Mouse (Mus musculus) right cerebral cortex, postnatal 10 days (tissue): ENCODE data around the gene Ankrd50.

Source experiments
- DNase-seq, 2 experiments: peaks; one replicate each; pipeline ENCODE4 v3.0.0; 2021; ENCODE audit warnings: low spot score in 2 of 2

Ankrd50 gene

DNA sequence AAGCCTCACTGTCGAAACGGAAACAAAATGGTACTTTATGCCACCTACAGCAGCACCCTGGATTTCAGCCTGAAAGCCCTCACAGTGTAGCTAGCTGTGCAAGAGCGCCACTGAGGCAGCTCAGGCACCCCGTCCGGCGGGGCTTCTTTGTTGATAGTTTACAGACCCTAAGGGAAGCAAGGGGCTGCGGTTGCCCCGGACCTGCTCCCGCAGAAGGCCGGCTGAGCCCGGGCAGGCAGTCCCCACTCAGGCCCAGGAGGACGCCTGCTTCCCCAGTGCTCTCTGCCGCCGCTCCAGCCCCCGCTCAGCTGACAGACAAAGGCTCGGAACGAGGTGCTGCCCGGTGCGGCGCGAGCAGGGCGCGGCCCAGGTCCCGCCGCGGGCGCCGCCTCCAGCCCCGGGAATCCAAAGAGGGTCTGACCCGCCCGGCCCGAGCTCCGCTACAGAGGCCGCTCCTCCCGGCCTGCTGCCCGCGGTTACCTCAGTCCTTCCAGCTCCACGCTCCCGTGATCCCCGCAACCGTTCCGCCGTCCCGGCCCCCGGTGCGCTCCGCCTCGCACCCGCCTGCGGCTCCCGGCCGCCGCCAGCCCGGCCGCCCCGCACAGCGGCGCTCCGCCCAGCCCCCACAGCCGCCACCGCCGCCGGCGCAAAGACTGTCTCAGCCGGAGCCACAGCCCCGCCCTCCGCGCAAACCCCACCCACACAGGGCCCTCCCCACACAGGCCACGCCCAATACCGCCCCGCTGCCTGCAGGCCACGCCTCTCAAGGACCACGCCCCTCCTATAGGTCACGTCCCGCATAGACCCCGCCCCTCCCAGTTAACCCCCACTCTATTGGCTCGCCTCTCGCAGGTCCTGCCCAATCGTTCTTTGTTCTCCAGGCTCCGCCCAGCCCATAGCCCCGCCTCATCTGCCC lies at the start of gene Ankrd50:
Gene Ankrd50, minus strand, starts transcription at position 654 of the 916 bp plus-strand sequence.
- peak; percentile 99 for DNase-seq

DNA sequence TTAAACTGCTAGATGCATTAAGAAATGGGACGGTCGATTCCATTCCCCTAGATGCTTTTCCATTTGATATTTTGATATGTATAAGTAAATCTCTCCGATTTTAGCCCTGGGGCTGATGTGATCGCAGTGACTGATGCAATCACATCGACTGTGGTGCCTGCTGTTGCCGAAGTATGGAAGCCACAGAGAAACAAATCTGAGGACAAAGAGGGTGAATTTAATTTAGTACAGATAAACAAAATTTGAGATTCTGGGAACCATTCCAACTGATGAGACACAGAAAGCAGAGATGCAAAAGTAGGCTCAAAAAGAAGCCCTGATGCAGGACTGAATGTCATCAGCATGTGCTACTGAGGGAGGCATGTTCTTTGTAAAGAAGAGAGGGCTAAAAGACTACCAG lies 49.6 kb upstream of the Ankrd50 start:
- DNase-seq: no peak

DNA sequence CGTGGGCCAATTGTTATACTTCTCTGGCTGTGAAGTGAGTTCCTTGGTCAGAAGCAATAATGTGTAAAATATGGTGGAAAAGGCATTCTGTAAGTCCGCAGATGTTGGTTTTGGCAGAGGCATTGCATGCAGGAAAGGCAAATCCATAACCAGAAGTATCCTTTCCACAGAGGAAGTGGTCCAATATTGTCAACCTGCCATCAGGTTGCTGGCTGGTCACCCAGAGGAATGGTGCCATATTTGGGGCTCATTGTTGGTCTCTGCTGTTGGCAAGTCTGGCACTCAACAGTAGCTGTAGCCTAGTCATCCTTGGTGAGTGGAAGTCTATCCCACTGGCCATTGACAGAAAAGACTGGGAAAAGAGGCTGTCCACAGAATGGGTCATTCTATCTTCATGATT lies 35.8 kb upstream of the Ankrd50 start:
- DNase-seq: no peak

DNA sequence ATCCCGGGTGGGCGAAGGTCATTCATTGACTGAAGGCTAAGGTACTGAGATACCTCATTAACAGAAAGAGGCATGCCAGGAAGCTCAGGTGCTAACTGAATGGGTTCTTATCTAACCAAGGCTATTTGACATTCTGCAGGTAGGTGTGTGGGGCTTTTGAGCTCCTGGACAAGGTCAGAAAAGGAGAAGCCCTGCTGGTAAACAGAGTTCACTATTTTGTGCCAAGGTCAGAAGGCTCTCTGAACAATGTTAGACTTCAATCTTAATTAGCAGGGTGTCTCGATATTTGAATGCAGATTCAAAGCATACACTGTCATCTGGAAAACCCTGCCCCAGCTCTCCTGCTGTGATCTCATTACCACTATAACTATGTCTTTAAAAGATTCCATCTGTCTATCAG lies 35.3 kb upstream of the Ankrd50 start:
- no peak for DNase-seq

DNA sequence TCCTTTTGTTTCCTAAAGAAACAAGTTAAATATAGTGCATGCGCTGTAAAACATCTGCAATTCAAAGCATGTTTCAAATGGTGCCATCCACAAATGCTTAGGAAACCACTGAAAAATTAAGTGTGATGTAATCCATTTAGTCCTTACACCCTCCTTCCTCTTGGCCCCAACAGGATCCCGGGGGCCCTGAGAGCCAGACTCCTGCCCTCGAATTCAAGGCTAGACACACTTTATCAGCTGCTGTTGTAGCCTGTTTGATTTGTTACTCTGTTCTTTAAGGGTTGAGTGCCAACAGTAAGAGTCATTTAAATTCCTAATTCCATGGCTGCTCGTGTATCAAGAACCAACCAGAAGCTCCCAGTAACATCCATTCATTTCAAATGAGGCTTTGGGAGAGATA lies 19.0 kb upstream of the Ankrd50 start:
- DNase-seq: no peak

DNA sequence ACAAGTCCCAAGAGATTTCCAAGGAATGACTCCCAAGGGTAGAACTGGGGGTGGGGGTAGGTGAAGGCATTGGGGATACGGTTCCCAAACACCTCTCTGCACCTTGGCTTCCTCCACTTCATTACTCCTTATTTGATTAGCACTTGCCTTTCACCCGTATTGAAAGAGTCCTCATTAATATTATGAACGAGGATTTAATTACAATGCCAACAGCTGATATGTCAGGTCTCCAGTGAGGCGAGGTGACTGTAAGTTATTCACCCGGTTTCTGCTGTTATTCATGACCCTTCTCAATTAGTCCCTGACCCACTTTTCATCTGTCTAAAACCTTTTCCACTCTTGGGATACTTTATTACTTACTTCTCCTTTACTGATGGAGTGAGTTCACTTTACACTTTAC lies 17.5 kb upstream of the Ankrd50 start:
- no peak for DNase-seq

DNA sequence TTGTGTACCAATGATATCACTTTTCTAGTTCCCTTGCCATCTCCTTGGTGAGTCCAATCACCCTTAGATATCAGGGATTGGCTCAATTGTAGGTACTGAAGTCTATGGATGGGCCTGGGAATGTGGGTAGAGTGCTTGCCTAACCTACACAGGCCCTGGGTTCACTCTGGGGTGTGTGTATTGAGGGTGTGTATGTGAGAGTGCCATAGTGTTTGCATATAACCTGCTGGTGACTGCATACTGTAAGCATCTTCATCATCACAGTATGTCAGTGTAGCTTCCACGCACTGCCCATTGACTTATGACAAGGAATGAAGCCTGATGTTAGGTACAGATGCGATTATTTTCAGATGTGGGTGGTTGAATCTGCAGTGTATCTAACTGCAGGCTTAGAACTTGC lies 17.1 kb upstream of the Ankrd50 start:
- DNase-seq: no peak

DNA sequence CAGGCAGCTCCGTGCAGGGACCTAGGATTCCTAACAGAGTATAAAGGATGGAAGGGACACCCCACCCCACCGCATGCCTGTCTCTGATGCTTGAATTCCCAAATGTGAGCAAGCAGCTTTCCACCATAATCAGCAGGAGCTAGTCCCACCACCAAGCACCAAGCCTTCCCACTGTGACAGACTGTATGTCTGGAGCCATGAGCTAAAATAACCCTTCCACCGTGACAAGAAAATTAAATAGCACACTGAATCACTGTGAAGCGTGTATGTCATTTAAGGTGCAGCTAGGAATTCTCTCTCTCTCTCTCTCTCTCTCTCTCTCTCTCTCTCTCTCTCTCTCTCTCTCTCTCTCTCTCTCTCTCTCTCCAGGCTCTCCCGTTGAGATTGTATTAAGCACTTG lies 16.7 kb upstream of the Ankrd50 start:
- peak; percentile 31 to 35 for DNase-seq

DNA sequence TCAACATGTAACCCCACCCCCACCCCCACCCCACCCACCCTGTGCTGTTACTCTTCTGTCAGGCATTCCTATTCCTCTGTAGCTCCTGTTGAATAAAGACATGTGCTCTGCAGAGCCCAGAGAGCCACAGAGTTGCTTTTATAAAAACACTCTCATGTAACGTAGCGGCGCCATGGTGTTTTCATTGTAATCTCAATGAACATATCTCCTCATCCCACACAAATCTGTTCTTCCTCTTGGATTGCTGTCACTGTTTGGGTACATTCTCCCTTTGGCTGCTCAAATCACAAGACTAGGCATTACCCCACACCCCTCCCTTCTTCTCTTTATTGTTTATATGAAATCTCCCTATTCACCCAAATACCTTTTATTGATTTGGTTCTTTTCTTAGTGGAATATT lies 13.9 kb upstream of the Ankrd50 start:
- no peak for DNase-seq

DNA sequence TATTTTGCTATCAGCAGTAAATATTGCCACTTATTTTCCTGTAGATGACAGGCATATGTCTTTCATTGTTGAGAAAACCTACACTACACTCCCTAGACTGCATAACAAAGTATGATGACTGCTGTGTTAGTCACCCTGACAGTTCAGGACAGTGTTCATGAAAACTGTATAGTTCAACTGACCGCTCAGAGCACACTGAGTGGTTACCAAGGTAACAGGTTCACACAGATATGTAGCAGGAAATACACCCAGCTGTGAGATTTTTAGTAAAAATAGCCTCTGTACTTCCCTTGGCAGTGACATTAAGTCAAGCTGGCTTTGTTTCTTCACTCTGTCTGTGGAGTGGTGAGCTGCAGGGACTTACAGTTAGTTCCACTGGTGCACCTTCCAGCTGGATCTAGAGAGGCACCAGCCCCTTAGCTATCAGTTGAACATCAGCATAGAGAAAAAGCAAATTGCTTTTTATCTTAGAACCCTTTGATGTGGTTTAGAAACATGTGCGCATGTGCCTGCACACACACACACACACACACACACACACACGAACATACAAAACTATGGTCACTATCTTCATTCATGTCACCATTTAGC lies 12.2 kb upstream of the Ankrd50 start:
- DNase-seq: no peak

DNA sequence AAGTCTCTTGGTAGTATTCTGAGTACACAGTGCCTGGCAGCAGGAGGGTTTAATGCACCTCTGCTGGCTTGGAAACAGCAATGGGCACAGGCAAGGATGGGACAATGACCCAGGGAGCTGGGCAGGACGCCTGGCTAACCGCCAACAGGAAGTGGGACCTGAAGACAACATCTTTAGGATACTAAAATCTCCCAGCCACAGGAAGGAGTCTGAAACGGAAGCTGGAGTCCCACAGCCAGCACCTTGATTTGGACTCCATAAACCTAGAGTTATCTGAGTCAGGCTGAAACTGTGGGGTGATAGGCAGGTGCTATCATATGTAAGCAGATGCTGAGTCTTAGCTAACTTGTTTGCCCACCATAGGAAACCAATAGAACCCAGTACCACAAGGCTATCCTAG lies 7.1 kb upstream of the Ankrd50 start:
- DNase-seq: no peak

DNA sequence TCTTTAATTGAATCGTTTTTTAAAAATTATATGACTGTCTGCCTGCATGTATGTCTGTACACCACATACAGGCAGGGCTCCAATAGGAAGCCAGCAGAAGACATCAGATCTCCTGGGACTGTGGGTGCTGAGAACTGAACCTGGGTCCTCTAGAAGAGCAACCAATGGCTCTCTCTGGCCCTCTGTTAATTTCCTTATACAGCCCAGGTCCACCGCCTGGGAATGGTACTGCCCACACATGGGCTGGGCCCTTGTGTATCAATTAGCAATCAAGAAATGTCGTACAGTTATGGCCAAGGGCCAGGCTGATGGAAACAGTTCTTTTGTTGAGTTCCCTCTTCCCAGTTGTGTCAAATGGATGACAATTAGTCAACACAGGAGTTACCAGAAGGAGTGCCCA lies 6.6 kb upstream of the Ankrd50 start:
- DNase-seq: no peak

DNA sequence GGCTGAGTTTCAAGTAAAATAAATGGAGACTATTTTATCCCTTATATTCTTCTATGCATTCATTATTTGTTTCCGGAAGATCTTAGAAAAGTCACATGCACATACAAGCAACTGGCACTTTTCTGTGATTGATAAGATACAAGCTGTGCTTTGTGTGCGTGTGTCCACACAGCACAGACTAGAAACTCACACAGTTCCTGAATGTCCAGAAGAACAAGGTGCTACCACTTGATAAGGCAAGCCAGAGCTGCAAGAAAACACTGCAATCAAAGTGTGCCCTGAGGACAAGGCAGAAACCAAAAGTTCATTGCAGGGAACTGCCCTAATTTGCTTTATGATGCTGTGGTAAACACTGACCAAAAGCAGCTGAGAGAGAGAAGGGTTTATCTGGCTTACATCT lies 6.1 kb upstream of the Ankrd50 start:
- no peak for DNase-seq

DNA sequence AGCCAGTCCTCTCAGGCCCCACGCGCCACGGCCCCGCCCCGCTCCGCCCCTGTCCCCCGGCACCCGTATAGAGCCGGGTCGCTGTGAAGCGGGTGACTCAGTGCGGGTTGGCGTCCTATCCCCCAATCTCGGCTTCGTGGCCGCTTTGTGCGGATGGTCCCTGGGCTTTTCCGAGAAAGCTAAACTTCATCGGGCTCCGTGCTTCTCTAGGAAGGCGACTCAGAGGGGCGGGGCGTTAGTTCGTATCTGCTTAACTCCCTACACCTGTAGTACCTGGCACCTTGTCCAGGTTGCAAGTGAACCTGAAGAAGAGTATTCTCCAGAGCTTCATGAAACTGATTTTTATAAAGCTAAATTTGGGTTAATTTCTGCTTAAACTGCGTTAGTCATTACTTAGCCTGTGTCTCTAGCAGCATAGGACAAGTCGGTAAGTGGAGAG lies 482 bp upstream of the Ankrd50 start:
- DNase-seq: no peak

DNA sequence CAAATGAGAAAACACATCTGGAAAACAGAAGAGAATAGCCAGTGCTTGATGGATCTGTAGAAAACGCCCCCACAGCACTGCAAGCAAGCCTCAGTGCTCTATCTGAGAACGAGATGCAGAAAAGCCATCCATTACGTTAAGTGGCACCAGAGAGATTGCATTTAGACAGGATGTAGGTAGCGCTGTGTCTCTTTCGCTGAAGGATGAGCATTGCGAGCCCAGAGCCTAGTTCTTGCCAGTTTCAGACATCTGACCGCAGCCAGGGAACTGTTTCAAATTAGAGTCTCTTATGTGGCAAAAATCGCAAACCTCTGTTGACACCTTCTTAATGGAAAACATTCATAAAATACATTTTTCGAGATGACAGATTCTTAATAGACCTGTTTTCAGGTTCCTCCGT lies 1.1 kb downstream of the Ankrd50 start:
- peak; percentile 40 to 51 for DNase-seq

DNA sequence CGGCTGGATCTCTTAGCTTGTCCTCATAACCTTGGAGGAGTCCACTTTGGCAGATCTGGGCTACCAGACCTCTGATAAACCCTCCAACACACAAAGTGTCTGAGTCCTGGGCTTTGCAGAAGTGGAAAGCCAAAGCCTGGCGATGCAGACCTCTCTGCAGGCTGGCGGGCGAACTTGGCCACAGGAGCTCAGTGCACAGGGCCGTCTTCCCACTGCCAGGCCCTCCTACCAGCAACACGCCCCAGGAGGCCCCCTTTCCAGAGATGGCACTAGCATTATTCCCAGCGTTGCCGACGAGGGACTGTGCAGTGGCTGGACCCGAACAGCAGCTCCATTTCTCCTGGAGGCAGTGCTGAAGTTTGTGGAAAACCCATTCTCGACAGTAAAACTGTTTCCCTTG lies 1.9 kb downstream of the Ankrd50 start:
- peak in 1 of 2 experiments; percentile 44 for DNase-seq

DNA sequence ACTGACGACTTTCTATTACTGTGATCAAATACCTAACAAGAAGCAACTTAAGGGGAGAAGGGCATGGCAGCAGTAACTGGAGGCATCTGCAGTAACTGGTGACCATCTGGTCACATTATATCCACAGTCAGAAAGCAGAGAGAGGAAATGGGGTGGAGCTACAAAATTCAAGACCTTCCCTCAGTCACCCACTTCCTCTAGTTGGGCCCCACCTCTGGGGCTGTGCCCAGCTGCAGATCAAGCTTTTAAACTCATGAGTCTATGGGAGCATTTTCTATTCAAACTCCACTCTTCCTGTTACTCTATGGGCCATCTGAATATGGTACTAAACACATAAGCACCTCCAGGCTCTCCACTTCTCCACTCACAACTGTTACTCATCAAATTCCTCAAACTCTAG lies 3.5 kb downstream of the Ankrd50 start:
- DNase-seq: no peak

DNA sequence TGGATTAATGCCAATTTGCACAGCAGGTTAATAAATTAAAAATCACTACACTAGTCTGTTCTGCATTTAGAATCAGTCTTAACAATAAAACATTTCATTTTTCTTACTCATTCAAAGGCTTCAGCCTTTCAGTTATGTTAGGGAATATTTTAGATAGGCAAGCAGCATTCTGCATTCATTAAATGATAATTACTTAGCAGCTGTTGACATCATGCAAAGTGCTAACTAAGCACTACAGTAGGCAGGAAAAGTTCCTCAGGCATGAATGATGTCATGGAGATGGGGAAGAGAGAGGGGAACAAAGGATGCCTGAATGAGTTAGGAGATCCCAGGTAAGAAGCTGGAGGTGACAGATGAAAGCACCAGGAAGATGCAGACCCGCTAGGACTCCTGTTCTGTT lies 6.7 kb downstream of the Ankrd50 start:
- no peak for DNase-seq

DNA sequence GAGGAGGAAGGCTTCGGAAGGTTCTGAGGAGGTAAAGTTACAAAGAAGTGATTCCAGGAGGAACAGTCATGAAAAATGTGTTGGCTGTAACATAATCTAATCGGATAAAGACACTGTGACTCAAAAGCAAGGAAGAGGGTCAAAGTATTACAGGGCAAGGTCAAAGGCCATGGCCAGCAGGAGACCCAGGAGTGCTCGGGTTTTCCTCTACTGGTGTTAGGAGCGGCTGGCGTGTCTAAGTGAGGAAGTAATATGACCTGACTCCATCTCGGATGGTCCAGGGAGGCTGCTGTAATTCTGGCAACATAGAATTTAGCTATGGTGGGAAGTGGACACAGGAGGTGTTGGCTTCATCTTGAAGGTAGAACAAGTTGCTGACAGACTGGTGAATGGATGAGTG lies 9.1 kb downstream of the Ankrd50 start:
- DNase-seq: no peak

DNA sequence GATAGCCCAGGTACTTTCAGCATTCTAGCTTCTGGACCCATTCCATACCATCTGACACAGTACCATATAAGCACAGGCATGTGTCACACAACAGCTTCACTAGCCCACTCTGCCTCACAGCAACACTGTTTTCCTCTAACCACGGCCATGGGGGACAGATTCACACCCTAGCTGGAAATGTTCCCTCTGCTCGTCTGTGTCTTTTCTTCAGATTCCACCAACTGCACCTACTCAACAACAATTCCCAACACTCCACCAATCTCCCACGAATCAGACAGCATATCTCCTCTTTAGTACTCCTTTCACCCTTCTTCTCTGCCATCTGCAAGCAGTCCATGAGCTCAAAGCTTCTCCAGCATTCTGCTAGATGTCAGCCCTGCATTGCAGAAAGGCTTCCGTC lies 11.5 kb downstream of the Ankrd50 start:
- DNase-seq: no peak

DNA sequence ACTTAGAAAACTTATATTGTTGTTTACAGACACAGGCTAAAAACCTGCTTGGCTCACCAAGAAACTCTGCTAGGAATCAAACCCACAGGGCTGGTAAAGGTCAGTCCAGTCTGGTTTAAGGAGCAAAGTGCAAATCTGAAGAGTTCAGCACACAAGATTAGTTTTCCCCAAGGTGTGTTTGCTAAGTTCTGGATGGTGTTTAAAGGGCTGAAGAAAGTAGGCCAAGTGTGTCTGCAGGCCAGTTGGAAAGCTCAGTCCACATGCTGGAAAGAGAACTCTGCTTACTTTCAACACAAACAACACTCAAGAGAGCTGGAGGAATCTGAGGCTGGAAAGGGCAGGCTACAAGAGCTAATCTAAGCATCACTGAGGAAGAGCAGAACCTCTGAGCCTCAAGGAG lies 13.1 kb downstream of the Ankrd50 start:
- no peak for DNase-seq

DNA sequence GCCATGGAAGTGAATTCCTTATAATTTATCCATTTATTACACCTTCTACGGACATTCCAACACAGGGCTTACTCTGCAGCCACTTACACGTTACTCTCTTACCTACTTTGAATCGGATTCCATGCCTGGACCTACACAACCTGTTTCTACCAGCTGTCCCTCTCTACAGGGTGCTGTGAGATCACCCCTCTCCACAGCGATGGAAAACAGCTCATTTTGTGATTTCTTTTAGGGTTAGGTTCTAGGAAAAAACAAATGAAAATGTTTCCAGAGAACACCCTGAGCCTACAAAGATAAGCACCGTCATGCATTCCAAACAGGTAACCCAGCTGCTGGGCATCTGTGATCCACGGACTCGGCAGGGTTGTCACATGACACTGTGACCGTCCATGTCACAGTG lies 16.5 kb downstream of the Ankrd50 start:
- DNase-seq: no peak

DNA sequence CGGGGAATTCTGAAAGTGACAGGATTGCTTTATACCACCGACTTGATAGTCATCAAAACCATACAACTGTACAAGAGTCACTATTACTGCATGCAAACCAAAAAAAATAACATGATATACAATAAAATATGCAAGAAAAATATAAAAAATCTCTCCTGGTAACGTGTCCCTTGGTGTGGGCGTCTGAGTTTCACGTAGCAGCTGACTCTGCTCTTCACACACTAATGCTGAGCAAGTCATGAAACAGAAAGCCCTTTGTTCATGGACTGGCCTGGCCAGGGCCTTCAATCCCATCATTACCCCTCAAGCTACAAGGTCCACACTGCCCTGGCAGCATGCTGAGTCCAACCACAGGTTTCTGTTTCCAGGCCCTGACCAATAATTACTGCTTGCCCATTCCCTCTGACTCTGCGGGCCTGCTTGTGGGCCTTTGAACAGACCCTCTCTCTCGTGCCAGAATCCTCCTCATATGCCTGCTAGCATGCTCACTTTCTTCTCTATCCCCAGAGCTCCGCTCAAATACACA lies 17.7 kb downstream of the Ankrd50 start:
- DNase-seq: no peak
